Mouse (Mus musculus): ENCODE results near the gene Txn1.

Txn1 gene

DNA sequence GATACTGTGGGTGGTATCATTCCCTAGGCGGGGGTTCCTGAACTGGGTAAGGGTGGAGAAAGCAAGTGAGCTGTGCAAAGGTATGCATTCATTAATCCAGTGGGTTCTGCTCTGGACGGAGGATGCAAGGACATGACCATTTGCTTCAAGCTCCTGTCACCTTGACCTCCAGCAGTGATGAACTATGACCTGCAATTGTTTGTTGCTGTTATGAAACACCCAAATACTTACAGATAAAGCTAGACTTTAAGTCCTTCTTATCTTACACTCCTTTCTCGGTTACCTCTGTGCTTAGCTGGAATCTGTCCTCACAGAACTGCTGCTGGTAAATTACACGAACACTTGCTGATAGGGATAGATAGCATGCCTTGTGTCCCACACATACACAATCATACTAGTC lies 15.6 kb downstream of the Txn1 start:
- DNase-seq (ENCODE audit: low spot score in 2 of 2): no peak

DNA sequence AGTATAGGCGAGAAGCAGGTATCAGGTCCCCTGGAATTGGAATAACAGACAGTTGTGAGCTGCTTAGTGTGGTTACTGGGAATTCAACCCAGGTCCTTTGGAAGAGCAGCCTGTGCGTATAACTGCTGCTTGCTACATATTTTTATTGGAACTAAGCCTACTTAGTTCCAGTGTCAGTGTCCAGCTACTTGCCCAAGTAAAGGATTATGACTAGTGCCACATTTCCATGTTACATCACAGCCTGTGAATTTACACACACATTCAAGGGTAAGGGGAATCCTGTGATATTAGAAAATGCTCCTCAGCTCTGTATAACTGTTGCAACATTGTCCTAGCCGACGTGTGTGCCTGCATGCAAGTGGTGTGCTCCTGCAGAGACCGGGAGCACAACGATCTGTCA lies 18.9 kb downstream of the Txn1 start:
- DNase-seq (ENCODE audit: low spot score in 2 of 2): no peak

DNA sequence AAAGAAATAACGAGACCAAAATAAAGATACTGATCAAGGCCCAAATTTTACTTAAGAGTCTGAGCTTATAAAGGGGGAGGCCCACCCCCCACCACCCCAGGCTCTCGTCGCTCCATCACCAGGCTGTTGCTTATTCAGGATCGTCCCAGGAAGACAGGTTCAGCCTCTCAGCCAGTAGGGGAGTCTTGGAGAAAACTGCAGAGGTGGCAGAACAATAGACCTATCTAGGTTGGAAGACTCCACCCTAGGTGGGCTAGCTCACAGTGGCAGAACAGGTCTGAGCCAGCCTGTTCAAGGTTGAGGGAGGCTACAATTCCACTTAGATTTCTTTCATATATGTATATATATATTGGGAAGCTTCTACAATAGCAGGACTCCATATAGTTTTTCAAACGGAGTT lies 22.0 kb downstream of the Txn1 start:
- no peak for DNase-seq (ENCODE audit: low spot score in 2 of 2)

DNA sequence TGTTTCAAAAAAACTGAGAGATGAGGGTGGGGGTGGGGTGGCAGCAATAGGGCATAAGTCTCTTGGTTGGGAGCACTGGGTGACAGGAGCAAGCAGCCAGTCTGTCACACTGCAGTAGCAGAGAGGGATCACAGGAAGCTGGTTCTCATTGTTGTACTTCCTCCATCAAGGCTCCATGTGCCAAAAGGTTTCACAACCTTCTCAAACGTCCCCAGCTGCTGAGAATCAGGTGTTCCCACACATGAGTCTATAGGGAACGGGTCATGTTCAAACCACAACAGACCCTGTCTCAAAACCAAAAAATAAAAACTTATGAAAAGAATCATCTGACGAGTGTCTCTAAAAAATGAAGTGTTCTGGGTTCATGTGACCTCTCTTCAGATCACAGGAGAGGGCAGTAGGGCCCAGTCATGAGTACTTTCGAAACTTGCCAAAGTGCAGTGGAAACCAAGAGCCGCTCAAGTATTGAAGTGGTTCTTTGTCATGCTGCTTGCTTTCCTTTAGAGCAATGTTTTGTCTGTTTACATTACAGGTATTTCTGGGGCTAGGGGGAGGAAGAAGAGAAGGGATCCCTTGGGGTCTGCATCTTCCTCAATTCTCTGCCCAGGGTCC lies 25.5 kb downstream of the Txn1 start:
- DNase-seq (ENCODE audit: low spot score in 2 of 2): no peak

DNA sequence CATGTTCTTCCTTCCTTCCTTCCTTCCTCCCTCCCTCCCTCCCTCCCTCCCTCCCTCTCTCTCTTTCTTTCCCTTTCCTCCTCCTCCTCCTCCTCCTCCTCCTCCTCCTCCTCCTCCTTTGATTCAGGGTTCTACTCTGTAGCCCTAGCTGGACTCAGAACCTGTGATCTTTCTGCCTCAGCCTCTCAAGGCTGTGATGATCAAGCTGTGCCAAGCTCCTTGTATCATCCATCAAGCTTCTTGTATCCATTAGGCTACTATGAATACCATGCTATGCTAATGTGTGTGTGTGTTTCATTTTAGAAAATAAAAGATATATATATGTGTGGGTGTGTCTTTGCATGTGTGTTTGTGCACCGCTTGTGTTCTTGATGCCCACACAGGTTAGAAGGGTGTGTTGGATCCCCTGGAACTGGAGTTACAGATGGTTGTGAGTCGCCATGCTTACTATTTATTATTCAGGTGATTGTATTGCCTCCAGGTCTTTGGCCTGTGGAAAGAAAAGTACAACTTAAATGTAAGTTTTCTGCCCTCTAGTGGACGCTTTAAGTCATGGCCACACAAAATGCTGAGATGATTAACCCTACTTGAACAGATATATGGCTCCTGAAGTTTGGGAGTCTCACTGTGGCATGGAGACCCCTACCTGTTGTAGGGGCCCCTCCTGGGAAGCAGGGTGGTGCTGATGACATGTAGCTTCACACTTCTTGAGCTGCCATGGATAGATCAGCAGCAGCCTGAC lies 28.6 kb downstream of the Txn1 start:
- no peak for DNase-seq (ENCODE audit: low spot score in 2 of 2)

DNA sequence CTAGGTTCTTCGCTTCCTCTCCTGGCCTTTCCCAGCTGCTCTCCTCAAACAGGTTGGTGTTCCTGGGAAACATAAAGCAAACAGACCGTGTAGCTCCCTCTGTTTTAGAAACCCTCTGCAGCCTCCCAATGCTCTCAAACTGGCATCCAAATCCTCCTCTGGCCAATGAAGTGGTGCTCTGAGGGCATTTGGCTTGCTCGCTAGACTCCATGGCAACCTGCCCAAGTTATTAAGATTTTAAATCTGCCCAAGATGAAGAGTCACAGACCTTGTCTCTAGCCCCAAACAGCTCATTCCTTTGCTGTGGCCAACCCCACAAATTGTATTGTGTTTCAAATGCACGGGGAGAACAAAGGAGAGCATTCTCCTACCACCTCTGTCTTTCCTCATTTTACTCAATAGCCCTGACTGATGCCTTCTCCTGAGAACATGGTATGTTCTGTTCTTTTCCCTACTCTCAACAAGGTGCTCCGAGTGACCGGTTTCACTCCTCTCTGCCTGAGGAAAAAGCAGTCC lies 31.6 kb downstream of the Txn1 start:
- no peak for DNase-seq (ENCODE audit: low spot score in 2 of 2)

DNA sequence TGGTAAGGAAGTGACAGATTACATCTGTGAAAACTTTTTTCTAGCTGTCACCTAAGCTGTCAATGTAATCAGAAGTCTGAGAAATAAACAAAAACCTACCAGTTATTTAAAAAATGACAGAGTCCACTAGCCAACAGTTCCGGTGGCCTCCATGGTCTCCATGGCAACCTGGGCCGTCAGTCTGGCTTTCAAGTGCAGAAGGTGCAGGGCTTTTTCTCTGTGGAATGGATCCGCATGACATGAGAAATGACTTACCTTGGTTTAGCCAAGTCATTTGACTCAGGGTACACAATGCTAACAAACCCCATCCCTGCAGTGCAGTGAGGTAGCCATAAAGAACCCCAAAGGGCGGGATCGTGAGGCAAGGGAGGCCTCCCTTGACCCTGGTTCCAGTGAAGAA lies 34.0 kb downstream of the Txn1 start:
- no peak for DNase-seq (ENCODE audit: low spot score in 2 of 2)

DNA sequence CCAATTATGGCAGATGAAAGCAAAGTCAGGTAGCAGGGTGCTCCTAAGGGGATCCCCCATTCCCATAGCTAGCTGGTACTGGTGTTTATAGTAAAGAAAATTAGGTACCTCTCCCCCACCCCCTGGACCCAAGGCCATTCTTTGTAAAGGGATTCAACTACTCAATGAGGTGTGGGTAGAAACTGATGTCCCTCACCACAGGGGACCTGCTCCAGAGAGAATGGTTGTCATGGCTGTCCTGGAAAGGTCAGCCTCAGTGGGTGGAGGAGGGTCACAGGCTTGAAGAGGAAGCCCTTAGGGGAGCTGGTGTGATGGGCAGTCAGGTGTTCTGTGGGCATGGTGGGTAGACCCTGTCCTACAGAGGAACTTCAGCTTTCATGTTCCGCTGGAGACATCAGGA lies 35.7 kb downstream of the Txn1 start:
- DNase-seq (ENCODE audit: low spot score in 2 of 2): no peak

DNA sequence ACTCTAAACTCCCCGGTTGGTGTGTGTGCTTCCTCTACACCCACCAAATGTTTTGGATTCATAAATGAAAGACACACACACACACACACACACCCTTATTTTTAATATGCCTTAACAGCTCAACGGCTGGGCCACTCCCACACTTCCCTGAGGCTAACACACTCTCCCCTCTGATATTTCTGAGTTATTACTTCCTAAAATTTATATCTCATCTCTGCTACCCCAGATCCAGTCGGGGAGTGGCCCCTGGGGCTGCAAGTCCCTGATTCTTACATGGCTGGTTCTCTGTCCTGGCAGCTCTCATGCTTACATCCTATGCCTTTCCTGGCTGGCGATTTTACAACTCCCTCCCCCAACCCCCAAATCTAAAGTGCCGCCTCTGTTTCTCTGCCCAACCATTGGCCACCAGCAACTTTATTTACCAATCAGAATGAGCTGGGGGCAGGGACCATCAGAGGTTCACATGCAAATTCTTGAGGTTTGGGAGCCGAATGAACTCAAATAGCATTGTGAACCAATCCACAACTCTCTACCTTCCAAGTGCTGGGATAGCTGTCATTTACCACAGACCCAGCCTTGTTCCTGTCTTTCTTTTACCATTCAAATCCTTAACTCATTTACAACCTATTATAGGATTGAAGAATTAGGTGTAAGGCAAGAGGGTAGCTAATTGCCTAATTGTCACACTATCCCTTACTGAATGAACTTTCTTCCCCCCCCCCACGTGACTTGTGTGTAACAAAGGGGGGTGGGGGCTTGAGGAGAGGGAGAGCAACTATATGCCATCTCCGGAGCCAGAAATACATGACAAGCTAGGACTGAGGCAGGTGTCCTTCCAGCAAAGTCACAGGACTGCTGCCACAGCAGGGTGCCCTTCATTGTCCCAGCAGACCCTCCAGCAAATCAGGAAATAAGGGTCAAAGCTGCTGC lies 36.5 kb downstream of the Txn1 start:
- DNase-seq (ENCODE audit: low spot score in 2 of 2): no peak

DNA sequence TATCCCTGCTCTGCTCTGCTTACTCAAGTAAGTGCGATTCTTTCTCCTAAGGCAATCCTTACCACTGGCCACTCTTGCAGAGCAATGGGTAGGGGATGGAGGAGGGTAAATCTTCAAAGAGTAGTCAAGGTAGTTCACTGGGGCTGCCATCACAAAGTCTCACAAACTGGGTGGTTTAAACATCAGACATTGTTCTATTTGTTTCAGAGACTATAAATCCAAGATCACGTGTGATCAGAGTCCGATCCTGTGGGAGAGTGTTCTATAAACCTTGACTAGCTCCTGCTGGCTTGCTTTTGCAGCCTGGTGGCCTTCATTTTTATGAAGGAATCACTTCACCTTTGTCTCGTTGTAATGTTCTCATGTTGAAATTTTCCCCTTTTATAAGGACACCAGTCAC lies 39.5 kb downstream of the Txn1 start:
- DNase-seq (ENCODE audit: low spot score in 2 of 2): no peak

DNA sequence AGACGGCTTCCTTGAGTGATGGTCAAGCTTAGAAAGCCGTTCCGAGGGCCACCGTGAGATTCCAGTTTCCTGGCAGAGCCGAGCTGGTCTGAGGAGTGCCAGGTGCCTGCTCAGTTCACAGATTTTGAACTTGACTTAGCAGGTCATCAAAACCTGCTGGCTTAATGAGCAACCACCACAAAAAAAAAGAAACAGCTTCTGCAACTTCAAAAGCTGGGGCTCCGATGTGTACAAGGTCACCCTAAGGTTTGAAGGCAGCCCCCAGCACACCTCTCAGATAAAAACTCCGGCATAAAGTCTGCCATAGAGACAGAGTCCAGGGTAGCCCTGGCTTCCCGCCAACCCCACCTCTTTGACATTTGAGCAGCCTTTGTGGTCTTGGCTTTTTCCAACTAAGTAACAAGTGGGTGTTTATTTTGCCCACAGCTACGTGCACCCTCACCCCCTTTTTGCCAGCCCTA lies 40.0 kb downstream of the Txn1 start, which contains the start of gene D630039A03Rik:
Gene D630039A03Rik (minus strand): TSS at position 97 of the 461 bp plus-strand sequence.
- DNase-seq (ENCODE audit: low spot score in 2 of 2): no peak

DNA sequence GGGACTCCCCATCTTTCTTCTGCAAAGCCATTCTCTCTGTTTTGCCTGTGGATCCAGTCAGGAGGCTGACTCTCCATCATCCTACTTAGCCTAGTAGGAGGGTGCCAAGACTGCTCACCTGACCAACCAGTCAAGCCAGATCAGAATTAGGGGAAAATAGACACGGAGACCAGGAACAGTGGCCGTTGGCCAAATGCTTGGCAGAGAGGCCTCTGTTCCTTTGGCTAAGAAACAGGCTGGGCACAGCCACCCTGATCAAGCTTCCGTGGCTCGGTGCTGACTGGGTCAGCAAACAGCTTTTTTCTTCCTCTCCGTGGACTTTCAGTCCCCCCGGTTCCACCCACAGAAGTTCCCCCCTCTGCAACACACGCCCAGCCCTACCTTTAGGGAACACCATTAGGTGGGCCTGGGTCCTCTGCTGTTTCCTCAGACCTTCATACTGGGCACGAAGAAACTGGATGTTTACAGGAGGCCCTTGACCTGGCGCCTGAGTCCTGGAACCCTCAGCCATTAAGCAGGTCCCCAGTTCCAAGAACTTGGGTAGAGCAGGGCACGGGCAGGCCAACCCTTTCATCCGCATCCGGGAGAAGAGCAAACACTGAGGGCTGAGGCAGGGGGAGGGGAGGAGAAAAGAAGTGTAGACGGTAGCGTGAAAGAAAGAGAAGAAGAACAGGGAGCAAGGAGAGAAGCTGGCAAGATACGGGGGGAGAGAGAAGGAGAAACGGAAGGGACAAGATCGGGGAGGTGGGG lies 40.8 kb downstream of the Txn1 start:
- DNase-seq (ENCODE audit: low spot score in 2 of 2): no peak

DNA sequence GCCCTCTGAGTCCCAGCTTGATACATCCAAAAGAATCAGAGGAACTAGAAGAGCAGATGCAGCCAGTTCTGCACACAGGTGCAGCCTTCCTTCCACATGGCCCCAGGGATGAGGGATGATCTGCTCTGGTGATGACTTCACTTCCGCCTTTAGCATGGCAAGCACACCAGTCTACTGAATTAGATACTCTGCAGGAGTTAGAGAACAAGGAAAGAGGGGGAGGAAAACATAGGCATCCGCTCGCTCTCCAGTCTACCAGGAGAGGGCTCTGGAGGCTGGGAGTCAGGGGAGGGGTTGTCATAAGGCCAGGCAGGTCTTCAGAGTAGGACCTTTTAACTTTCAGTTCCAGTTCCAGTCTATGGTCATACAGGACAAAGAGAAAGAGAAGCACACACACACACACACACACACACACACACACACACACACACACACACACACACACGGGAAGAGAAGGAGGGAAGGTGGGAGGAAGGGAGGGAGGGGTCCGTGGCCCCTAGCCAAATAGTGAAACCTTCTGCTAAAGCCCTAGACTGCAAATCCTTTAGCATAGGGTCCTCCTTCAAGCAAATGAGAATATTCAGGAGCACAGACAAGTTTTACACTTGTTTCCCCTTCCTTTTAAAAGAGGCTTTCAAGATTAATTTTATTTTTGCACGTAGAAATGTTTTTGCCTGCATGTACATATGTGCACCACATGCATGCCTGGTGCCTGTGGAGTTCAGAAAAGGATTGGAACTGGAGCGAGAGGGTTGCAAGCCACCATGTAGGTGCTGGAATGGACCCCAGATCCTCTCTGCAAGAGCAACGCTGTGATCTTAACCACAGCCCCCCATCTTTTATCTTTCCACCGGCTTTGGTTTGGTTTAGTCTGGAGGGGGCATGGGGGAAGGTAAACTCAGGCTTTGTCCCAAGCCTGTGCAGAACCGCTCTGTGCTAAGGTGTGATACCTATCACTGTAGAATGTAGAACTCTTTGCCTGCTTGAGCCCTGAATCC lies 41.7 kb downstream of the Txn1 start:
- DNase-seq (ENCODE audit: low spot score in 2 of 2): no peak

DNA sequence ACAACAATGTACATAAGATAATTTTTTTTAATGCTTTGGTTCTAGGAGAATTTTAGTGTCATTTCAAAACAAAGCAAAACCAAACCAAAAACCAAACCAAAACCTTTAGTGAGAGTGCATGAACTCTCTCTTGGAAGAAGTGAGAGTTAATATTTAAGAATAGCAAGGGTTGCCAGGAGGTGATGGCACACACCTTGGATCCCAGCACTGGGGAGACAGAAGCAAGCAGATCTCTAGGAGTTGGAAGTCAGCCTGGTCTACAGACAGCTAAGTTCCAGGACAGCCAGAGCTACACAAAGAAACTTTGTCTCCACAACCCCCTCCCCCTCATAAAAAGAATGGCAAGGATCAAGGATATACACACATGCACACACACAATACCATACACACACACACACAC lies 43.2 kb downstream of the Txn1 start:
- no peak for DNase-seq (ENCODE audit: low spot score in 2 of 2)

DNA sequence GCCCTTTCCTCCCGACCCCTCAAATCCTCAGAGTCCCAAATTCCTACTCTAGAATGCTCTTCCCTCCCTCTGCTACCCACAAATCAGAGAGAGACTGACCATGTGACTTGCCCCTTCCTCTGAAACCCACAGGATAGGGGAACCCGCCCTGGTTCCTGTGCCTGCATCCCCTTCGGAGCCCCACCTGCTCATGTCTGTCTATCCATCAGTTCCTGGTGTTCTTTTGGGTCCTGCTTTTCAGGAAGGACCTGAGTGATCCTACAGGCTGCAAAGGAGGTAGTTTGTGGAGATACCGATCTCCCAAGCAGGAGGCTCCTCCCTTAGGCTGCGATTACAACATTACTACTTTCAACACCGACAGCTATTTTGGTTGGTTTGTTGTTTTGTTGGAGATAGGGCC lies 47.4 kb downstream of the Txn1 start:
- DNase-seq (ENCODE audit: low spot score in 2 of 2): no peak

DNA sequence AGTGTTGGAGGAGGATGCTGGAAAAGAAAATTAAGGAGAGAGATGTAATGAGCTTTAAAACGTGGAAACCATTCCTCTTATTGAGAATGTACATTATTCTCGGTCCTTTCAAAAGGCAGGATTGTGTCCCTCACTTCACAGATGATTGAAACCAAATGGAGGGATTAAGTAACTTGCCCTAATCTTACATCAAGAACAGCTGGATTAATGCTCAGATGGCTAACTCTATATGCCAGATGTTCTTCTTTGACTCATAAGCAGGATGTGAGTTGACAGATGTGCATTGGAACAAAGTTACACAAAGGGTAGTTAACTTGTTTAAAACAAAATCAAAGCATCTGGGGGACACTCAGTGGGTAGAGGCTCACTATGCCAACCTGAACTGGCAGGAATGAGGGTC lies 49.5 kb downstream of the Txn1 start:
- no peak for DNase-seq (ENCODE audit: low spot score in 2 of 2)

DNA sequence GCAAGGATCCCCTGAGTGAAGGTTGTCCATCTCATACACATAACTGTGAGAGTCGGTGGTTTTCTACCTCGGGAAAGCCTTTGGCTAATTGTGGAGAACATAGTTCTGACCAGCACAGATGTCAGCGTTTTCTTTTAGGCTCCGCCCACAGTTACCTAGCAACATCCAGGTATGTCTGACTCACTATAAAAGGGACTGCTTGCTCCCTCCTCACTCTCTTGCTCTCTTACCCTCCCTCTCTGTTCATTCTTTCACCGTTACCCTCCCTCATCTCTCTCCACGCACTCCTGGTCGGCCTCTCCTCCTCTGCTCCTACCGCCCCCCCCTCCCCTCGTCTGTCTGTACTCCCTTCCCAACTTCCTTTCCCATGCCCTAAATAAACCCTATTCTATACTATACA lies 51.6 kb downstream of the Txn1 start:
- no peak for DNase-seq (ENCODE audit: low spot score in 2 of 2)

DNA sequence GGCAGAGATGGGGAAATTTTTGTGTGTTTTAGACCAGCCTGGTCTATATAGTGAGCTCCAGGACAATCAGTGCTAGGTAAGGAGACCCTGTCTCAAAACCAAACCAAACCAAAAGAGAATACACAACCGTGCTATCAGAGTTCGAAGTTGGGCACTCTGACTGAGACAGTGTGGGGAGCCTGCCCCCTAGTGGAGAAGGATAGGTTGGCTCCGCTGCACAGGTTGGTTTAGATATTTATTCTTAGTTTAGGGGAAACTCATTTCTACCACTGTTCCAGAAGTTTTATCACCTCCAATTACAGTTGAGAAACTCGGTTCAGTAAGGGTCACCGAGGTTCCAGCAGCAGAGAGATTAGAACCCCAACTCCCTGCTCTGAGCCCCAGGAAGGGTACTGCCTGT lies 52.0 kb downstream of the Txn1 start:
- DNase-seq (ENCODE audit: low spot score in 2 of 2): peak; percentile 42 to 78

DNA sequence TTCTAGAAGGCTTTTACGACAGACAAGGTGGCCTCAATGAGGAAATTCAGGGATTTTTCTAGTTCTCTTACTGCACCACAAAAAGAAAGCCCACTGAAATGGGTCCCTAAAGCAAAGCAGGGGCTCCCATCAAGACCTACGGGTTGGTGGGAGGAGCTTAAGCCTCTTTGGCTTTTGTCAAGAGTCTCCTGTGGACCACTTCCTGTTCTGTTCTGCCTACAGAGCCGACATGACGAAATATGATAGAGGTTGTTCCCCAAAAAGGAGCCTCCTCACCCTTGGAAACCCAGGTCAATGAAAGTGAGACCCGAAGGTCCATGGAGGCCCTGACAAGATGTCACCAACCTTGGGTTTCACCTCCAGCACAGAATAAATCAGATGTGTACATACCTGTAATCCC lies 53.6 kb downstream of the Txn1 start:
- no peak for DNase-seq (ENCODE audit: low spot score in 2 of 2)

DNA sequence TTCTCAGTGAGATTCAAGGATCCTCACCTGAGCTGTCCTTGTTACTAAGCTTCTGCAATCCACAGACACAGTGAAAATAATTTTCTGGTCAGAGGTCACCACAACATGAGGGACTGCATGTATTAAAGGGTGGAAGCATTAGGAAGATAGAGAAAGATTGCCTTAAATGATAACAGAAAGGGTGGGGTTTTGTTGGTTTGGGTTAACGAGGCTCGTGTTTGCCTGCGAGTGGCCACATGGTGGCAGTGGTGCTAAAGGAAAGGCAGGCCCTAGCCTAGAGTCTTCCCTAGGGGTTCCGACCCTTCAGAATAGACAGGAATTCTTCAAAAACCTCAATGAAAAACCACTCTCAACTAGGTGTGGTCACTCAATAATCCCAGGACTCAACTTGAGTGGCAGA lies 55.0 kb downstream of the Txn1 start:
- peak in 1 of 2 experiments; percentile 53 for DNase-seq (ENCODE audit: low spot score in 2 of 2)

Measured in spleen, postnatal 10 days (tissue).